Mouse (Mus musculus) stomach, embryonic 14.5 days (tissue): ENCODE data around the gene Gstcd. TPM values are rescaled to one million over a fixed set of nuclear protein-coding genes. Genes with fewer than 3 reads are reported as not detected.

Experiments used
- ATAC-seq: fragments of 200-750 bp; cut with Nextera tagmentation; 2 replicates; pipeline ENCODE4 v1.8.0; 2017; ENCODE audit warnings: low read depth, moderate TSS enrichment; ENCODE audit not compliant: insufficient number of reproducible peaks, insufficient read depth, low FRiP score
- H3K27ac ChIP-seq: fragments of 300-500 bp; sonication (generic); 2 replicates; pipeline ENCODE4 v1.5.1; 2014; ENCODE audit warnings: mild to moderate bottlenecking, low read length, moderate library complexity, mixed read lengths
- H3K27me3 ChIP-seq: fragments of 300-500 bp; sonication (generic); 2 replicates; pipeline ENCODE4 v1.6.1; 2014; ENCODE audit warnings: low read length, control low read depth, mixed read lengths; ENCODE audit not compliant: control insufficient read depth, insufficient read depth
- H3K36me3 ChIP-seq: fragments of 300-500 bp; sonication (generic); 2 replicates; pipeline ENCODE4 v1.6.1; 2014; ENCODE audit warnings: mild to moderate bottlenecking, control low read depth, low read length, moderate library complexity, mixed read lengths; ENCODE audit not compliant: control insufficient read depth, insufficient read depth
- H3K4me1 ChIP-seq: fragments of 300-500 bp; sonication (generic); 2 replicates; pipeline ENCODE4 v1.6.1; 2014; ENCODE audit warnings: low read length, control low read depth, mixed read lengths; ENCODE audit not compliant: control insufficient read depth, insufficient read depth
- H3K4me2 ChIP-seq: fragments of 300-500 bp; sonication (generic); replicated peaks from 2 replicates; pipeline ENCODE4 v1.6.1; 2014; ENCODE audit warnings: low read depth, low read length, control low read depth
- H3K4me3 ChIP-seq: fragments of 300-500 bp; sonication (generic); 2 replicates; pipeline ENCODE4 v1.5.1; 2014; ENCODE audit warnings: low read depth, low read length, control low read depth
- H3K9ac ChIP-seq: fragments of 300-500 bp; sonication (generic); replicated peaks from 2 replicates; pipeline ENCODE4 v1.6.1; 2014; ENCODE audit warnings: low read depth, mild to moderate bottlenecking, control low read depth, low read length, moderate library complexity, mixed read lengths
- H3K9me3 ChIP-seq: fragments of 300-500 bp; sonication (generic); 2 replicates; pipeline ENCODE4 v1.6.1; 2016; ENCODE audit warnings: low read depth, low read length, control low read depth; ENCODE audit not compliant: control insufficient read depth
- WGBS: fragments of 180-500 bp; shearing (Covaris S2); extraction: QIAGEN DNeasy Blood & Tissue Kit; methylation state at CpG from one replicate; pipeline ENCODE4 v1.1.7; 2014; 5-methylcytosine and 5-hydroxymethylcytosine counted together
- polyA plus RNA-seq: library from polyadenylated mRNA; unstranded; fragments of >200 nt; fragmentation: Nextera tagmentation; extraction: Ambion mirVana; gene quantifications from 2 replicates; pipeline ENCODE4 v1.2.1, GENCODE M21; 2014

Gstcd gene
- polyA plus RNA-seq, 1 experiment from 2014 or later = 10.3 TPM

DNA sequence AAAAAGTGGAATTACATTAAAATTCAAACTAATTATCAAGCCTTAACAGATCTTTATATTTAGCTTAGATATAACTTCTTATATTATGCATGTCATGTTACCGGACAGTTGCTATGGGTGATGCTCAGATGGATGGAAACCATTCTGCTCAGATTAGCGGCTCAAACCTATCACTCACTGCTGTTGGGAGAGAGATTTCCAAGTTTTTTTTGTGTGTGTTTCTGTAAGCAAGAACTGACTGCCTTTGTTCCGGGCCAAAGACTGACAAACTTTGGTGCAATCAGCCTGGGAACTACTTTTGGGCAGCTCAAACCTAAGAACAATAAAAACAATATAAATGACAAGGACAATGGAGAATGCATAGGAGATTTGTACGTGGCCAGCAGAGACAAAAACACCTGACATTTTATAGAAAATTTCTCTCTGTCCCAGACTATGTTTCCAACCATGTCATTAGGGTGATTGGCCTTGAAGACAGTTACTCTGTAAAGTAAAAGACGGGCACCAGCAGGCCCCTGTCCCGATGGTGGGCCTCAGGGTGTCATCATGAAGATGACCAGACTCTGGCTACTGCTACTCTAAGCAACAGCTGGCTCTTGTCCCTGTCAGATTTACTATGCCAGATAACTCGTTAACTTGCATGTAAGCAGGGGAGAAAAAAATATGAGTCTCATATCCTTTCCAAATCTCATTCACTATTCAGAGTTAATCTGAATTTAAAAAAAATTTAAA is 96.5 kb downstream of the Gstcd start:
- Histone ChIP-seq H3K4me2 (no peak overlapping the region), H3K4me3 (no peak overlapping the region), H3K27ac (no peak overlapping the region), H3K4me1 (no peaks in the 10 kb centered on the region), H3K9ac (no peak overlapping the region), H3K9me3 (no peaks in the 10 kb centered on the region), H3K36me3 (peaks cover 7% of the 10 kb centered on the region; the same call in 1 of the 2 replicates), H3K27me3 (no peaks in the 10 kb centered on the region)
- 73% methylated on average over 7 of the region's 7 CpGs for WGBS
- no peak for ATAC-seq

- Histone ChIP-seq H3K36me3 (no peaks in the 10 kb centered on the region), H3K4me1 (no peaks in the 10 kb centered on the region; the same call in 1 of the 2 replicates), H3K4me3 (no peak overlapping the region), H3K27ac (no peak overlapping the region), H3K9me3 (no peaks in the 10 kb centered on the region), H3K27me3 (no peaks in the 10 kb centered on the region), H3K4me2 (no peak overlapping the region), H3K9ac (no peak overlapping the region)
- WGBS = 76% methylated on average over 5 of the region's 5 CpGs
- no peak for ATAC-seq
These were observed 105.6 kb downstream of the Gstcd start for GRCm38 (mm10) chr3:132986188-132986587.

DNA sequence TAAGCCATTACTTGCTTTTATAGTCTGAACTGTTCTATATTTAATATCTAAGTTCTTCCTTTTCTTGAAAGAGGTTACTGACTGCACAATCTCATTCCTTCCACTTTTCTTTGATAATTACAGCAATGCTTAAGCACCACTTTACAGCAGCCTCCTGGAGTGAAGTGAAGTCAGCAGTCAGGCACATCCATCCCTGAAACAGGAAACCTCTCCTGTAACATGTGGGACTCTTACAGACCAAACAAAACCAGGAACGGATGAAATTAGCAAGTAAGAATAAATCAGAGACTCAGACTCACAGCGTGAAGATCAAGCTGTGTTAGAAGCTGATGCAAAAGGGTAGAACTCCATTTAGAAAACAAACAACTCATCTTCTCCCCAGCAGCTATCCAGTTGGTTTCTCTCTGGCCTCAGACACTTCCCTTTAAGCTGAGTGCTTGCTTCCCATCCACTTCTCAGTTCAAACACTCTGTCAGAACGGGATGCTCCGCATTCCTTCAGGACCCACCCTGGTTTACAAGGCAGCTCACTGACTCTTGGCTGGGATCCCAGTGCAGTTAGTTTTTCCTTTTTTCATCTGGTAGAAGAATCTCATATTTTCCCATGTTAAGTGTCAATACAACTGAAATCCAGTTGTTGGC is 107.9 kb downstream of the Gstcd start:
- H3K9me3 ChIP-seq = no peaks in the 10 kb centered on the region
- no peaks in the 10 kb centered on the region; the same call in 1 of the 2 replicates for H3K4me1 ChIP-seq
- peak; percentile 65; the same call in 1 of the 2 replicates for ATAC-seq
- WGBS = 10% methylated on average over 4 of the region's 4 CpGs
- H3K27ac ChIP-seq = peak overlapping the region; percentile 59; the same call in 1 of the 2 replicates
- H3K27me3 ChIP-seq = no peaks in the 10 kb centered on the region
- no peak overlapping the region for H3K4me3 ChIP-seq
- H3K36me3 ChIP-seq = no peaks in the 10 kb centered on the region
- H3K4me2 ChIP-seq = no peak overlapping the region
- H3K9ac ChIP-seq = no peak overlapping the region

DNA sequence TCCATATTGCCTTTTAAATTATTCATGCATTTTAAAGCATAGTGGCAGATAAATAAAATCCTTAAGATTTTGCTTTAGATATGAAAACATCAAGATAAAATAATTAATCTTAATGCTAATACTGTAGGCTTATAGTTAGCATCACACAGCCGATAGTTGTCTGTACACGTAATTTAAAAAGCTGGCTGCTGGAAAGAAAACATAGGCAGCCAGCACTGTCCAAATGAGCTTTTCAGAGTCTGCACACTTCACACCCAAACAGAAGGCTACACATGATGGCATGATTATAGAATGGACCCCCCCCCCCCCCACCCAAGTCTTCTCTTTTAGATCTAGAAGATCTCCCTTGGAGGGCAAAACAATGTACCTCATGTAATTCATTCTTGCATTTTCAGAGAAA is 109.9 kb downstream of the Gstcd start:
- H3K9me3 ChIP-seq = no peaks in the 10 kb centered on the region
- H3K4me2 ChIP-seq = no peak overlapping the region
- ATAC-seq = no peak
- no peak overlapping the region for H3K4me3 ChIP-seq
- H3K27me3 ChIP-seq = no peaks in the 10 kb centered on the region
- 87% methylated on average over 2 of the region's 2 CpGs for WGBS
- no peak overlapping the region for H3K27ac ChIP-seq
- H3K36me3 ChIP-seq = no peaks in the 10 kb centered on the region
- H3K4me1 ChIP-seq = no peaks in the 10 kb centered on the region; the same call in 1 of the 2 replicates
- no peak overlapping the region for H3K9ac ChIP-seq

DNA sequence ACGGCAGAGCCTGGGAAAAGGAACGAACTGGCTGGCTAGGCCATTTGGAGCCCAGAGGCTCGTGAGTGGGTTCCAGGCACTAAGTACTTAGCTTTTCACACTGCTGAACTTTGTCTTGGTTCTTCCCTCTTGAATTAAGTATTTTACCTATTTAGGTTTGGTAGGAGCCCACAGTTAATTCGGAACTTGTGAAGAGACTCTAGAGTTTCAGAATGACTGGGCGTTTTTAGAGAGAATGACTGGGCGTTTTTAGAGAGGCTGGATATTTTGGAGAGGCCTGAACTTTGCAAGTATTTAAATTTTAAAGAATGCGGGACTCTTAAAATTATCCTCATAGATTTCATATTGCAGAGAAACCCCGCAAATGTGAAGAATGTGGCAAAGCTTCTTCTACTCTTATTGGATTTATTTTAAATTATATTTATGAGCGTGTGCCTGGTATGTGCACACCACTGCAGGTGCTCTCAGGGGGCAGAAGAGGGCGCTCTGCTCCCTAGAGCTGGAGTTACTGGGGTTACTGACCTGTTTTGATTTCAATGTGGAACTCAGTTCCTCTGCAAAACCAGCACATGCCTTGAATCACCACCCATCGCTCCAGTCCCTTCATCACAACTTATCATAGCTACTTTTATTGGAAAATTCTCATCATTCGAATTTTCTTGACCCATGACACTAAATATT is 111.9 kb downstream of the Gstcd start:
- no peaks in the 10 kb centered on the region for H3K36me3 ChIP-seq
- H3K4me1 ChIP-seq = no peaks in the 10 kb centered on the region; the same call in 1 of the 2 replicates
- WGBS = 93% methylated on average over 12 of the region's 12 CpGs
- no peaks in the 10 kb centered on the region for H3K9me3 ChIP-seq
- no peak overlapping the region for H3K9ac ChIP-seq
- no peaks in the 10 kb centered on the region for H3K27me3 ChIP-seq
- H3K27ac ChIP-seq = no peak overlapping the region
- no peak for ATAC-seq
- H3K4me2 ChIP-seq = no peak overlapping the region
- no peak overlapping the region for H3K4me3 ChIP-seq

DNA sequence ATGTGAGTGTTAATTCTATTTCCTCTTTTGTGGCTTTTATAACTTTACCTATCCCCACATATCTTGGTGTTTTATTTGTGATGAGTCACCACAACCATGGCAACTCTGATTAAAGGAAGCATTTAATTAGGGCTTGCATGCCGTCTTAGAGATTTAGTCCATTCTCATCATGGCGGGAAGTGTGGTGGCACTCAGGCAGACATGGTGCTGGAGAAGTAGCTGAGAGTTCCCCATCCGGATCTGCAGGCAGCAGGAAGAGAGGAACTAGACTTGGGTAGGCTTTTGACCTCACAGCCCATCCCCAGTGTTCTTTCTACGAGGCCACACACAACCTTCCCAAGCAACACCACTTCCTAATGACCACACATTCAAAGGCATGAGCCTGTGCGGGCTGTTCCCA is 125.6 kb downstream of the Gstcd start:
- no peaks in the 10 kb centered on the region for H3K4me1 ChIP-seq
- 84% methylated on average over 5 of the region's 5 CpGs for WGBS
- H3K27ac ChIP-seq = no peak overlapping the region
- H3K27me3 ChIP-seq = no peaks in the 10 kb centered on the region
- H3K4me3 ChIP-seq = no peak overlapping the region
- ATAC-seq = no peak
- no peaks in the 10 kb centered on the region for H3K9me3 ChIP-seq
- H3K9ac ChIP-seq = no peak overlapping the region
- no peak overlapping the region for H3K4me2 ChIP-seq
- no peaks in the 10 kb centered on the region for H3K36me3 ChIP-seq

- Histone ChIP-seq H3K36me3 (no peaks in the 10 kb centered on the region), H3K4me2 (no peak overlapping the region), H3K27ac (no peak overlapping the region), H3K9ac (no peak overlapping the region), H3K4me3 (no peak overlapping the region), H3K4me1 (no peaks in the 10 kb centered on the region), H3K27me3 (no peaks in the 10 kb centered on the region), H3K9me3 (no peaks in the 10 kb centered on the region)
- WGBS = 55% methylated on average over 9 of the region's 9 CpGs
- peak; percentile 58; the same call in 1 of the 2 replicates for ATAC-seq
These were observed 126.9 kb downstream of the Gstcd start for GRCm38 (mm10) chr3:132964715-132965507.
